Mouse (Mus musculus): ENCODE results near the gene Ttc39b. TPM values are rescaled to one million over a fixed set of nuclear protein-coding genes. Genes with fewer than 3 reads are reported as not detected.
A peak's percentile ranks its signal among the peaks of the same experiment; 100 is the strongest.

The Ttc39b gene
- polyA plus RNA-seq, 1 experiment from 2014 or later, result 2.1 TPM

- H3K4me1 ChIP-seq, result peaks cover 8% of the 10 kb centered on the region
- no peak for ATAC-seq (ENCODE audit: extremely low read depth, insufficient number of reproducible peaks, low FRiP score, low TSS enrichment)
- no peak overlapping the region for H3K4me3 ChIP-seq
- H3K9ac ChIP-seq, result no peak overlapping the region
- H3K9me3 ChIP-seq, result no peaks in the 10 kb centered on the region
- H3K36me3 ChIP-seq, result no peaks in the 10 kb centered on the region
- no peaks in the 10 kb centered on the region for H3K27me3 ChIP-seq (replicated peaks)
- WGBS, result 39% methylated on average over 5 of the region's 5 CpGs
- H3K4me2 ChIP-seq, result no peak overlapping the region
- H3K27ac ChIP-seq (replicated peaks), result no peak overlapping the region
These were observed 99.8 kb downstream of the Ttc39b start for GRCm38 (mm10) chr4:83224242-83224641.

GRCm38 (mm10) chr4:83223197-83223596, 100.9 kb downstream of the Ttc39b start:
- H3K9ac ChIP-seq, result no peak overlapping the region
- no peaks in the 10 kb centered on the region for H3K9me3 ChIP-seq
- no peaks in the 10 kb centered on the region for H3K36me3 ChIP-seq
- no peaks in the 10 kb centered on the region for H3K27me3 ChIP-seq (replicated peaks)
- no peaks in the 10 kb centered on the region for H3K4me1 ChIP-seq
- H3K27ac ChIP-seq (replicated peaks), result no peak overlapping the region
- no peak overlapping the region for H3K4me2 ChIP-seq
- no peak for ATAC-seq (ENCODE audit: extremely low read depth, insufficient number of reproducible peaks, low FRiP score, low TSS enrichment)
- WGBS, result 57% methylated on average over 5 of the region's 5 CpGs
- no peak overlapping the region for H3K4me3 ChIP-seq

GRCm38 (mm10) chr4:83220761-83221557, 103.1 kb downstream of the Ttc39b start:
- 0 out of 2 replicates have a peak, but pooled peaks cover 4% of the 10 kb centered on the region for H3K4me1 ChIP-seq
- H3K9ac ChIP-seq, result no peak overlapping the region
- no peaks in the 10 kb centered on the region for H3K27me3 ChIP-seq (replicated peaks)
- no peaks in the 10 kb centered on the region for H3K36me3 ChIP-seq
- no peak overlapping the region for H3K4me2 ChIP-seq
- ATAC-seq (ENCODE audit: extremely low read depth, insufficient number of reproducible peaks, low FRiP score, low TSS enrichment), result no peak
- no peak overlapping the region for H3K4me3 ChIP-seq
- H3K27ac ChIP-seq (replicated peaks), result no peak overlapping the region
- 78% methylated on average over 13 of the region's 13 CpGs for WGBS
- no peaks in the 10 kb centered on the region for H3K9me3 ChIP-seq

GRCm38 (mm10) chr4:83219253-83219652, 104.8 kb downstream of the Ttc39b start:
- WGBS, result 82% methylated on average over 5 of the region's 5 CpGs
- Histone ChIP-seq H3K36me3 (no peaks in the 10 kb centered on the region), H3K9me3 (no peaks in the 10 kb centered on the region), H3K4me2 (no peak overlapping the region), H3K27me3 (replicated peaks) (no peaks in the 10 kb centered on the region), H3K4me1 (peaks cover 20% of the 10 kb centered on the region), H3K27ac (replicated peaks) (no peak overlapping the region), H3K4me3 (no peak overlapping the region), H3K9ac (no peak overlapping the region)
- no peak for ATAC-seq (ENCODE audit: extremely low read depth, insufficient number of reproducible peaks, low FRiP score, low TSS enrichment)

- Histone ChIP-seq H3K36me3 (no peaks in the 10 kb centered on the region), H3K4me3 (no peak overlapping the region), H3K27ac (replicated peaks) (no peak overlapping the region), H3K4me2 (no peak overlapping the region), H3K9me3 (no peaks in the 10 kb centered on the region), H3K27me3 (replicated peaks) (no peaks in the 10 kb centered on the region), H3K4me1 (peaks cover 25% of the 10 kb centered on the region), H3K9ac (no peak overlapping the region)
- ATAC-seq (ENCODE audit: extremely low read depth, insufficient number of reproducible peaks, low FRiP score, low TSS enrichment), result no peak
- WGBS, result 82% methylated on average over 5 of the region's 5 CpGs
These were observed 106.9 kb downstream of the Ttc39b start for GRCm38 (mm10) chr4:83217128-83217527.

GRCm38 (mm10) chr4:83216381-83216780, 107.7 kb downstream of the Ttc39b start:
- H3K9me3 ChIP-seq, result no peaks in the 10 kb centered on the region
- no peaks in the 10 kb centered on the region for H3K27me3 ChIP-seq (replicated peaks)
- H3K4me3 ChIP-seq, result no peak overlapping the region
- no peak for ATAC-seq (ENCODE audit: extremely low read depth, insufficient number of reproducible peaks, low FRiP score, low TSS enrichment)
- no peaks in the 10 kb centered on the region for H3K36me3 ChIP-seq
- H3K4me2 ChIP-seq, result no peak overlapping the region
- H3K27ac ChIP-seq (replicated peaks), result no peak overlapping the region
- WGBS, result 65% methylated on average over 7 of the region's 7 CpGs
- H3K4me1 ChIP-seq, result peaks cover 25% of the 10 kb centered on the region
- no peak overlapping the region for H3K9ac ChIP-seq

GRCm38 (mm10) chr4:83215776-83216175, 108.3 kb downstream of the Ttc39b start:
- no peaks in the 10 kb centered on the region for H3K9me3 ChIP-seq
- H3K4me1 ChIP-seq, result peaks cover 25% of the 10 kb centered on the region
- no peak overlapping the region for H3K4me2 ChIP-seq
- no peaks in the 10 kb centered on the region for H3K27me3 ChIP-seq (replicated peaks)
- H3K27ac ChIP-seq (replicated peaks), result peak overlapping the region; percentile 45; the same call in 1 of the 2 replicates
- no peak overlapping the region for H3K4me3 ChIP-seq
- no peaks in the 10 kb centered on the region for H3K36me3 ChIP-seq
- 62% methylated on average over 1 of the region's 1 CpGs for WGBS
- ATAC-seq (ENCODE audit: extremely low read depth, insufficient number of reproducible peaks, low FRiP score, low TSS enrichment), result no peak
- no peak overlapping the region for H3K9ac ChIP-seq

- H3K27ac ChIP-seq (replicated peaks), result peak overlapping the region; percentile 45; the same call in 1 of the 2 replicates
- H3K4me3 ChIP-seq, result no peak overlapping the region
- H3K4me2 ChIP-seq, result peak overlapping the region; percentile 8; the same call in 1 of the 2 replicates
- H3K9ac ChIP-seq, result no peak overlapping the region
- ATAC-seq (ENCODE audit: extremely low read depth, insufficient number of reproducible peaks, low FRiP score, low TSS enrichment), result no peak
- peaks cover 25% of the 10 kb centered on the region for H3K4me1 ChIP-seq
- 41% methylated on average over 9 of the region's 9 CpGs for WGBS
- no peaks in the 10 kb centered on the region for H3K27me3 ChIP-seq (replicated peaks)
- no peaks in the 10 kb centered on the region for H3K36me3 ChIP-seq
- no peaks in the 10 kb centered on the region for H3K9me3 ChIP-seq
These were observed 109.1 kb downstream of the Ttc39b start for GRCm38 (mm10) chr4:83214822-83215558.

GRCm38 (mm10) chr4:83213752-83214151, 110.3 kb downstream of the Ttc39b start:
- no peak overlapping the region for H3K27ac ChIP-seq (replicated peaks)
- no peak for ATAC-seq (ENCODE audit: extremely low read depth, insufficient number of reproducible peaks, low FRiP score, low TSS enrichment)

GRCm38 (mm10) chr4:83211709-83212108, 112.3 kb downstream of the Ttc39b start:
- Histone ChIP-seq H3K27ac (replicated peaks) (no peak overlapping the region), H3K4me2 (peak overlapping the region; percentile 35; the same call in 1 of the 2 replicates), H3K4me1 (peaks cover 25% of the 10 kb centered on the region), H3K36me3 (no peaks in the 10 kb centered on the region), H3K9me3 (no peaks in the 10 kb centered on the region), H3K9ac (no peak overlapping the region), H3K27me3 (replicated peaks) (no peaks in the 10 kb centered on the region), H3K4me3 (no peak overlapping the region)
- 0 out of 2 replicates have a peak, but pooled peaks have one; percentile 51 for ATAC-seq (ENCODE audit: extremely low read depth, insufficient number of reproducible peaks, low FRiP score, low TSS enrichment)
- WGBS, result 48% methylated on average over 12 of the region's 12 CpGs

More at GRCm38 (mm10) chr4:83213752-83214151, 110.3 kb downstream of the Ttc39b start:
- WGBS, result 63% methylated on average over 6 of the region's 6 CpGs
- no peak overlapping the region for H3K9ac ChIP-seq
- H3K36me3 ChIP-seq, result no peaks in the 10 kb centered on the region
- H3K27me3 ChIP-seq (replicated peaks), result no peaks in the 10 kb centered on the region
- no peak overlapping the region for H3K4me2 ChIP-seq
- H3K9me3 ChIP-seq, result no peaks in the 10 kb centered on the region
- H3K4me3 ChIP-seq, result no peak overlapping the region
- H3K4me1 ChIP-seq, result peaks cover 25% of the 10 kb centered on the region

- 72% methylated on average over 6 of the region's 6 CpGs for WGBS
- H3K36me3 ChIP-seq, result no peaks in the 10 kb centered on the region
- H3K4me3 ChIP-seq, result no peak overlapping the region
- no peak overlapping the region for H3K27ac ChIP-seq (replicated peaks)
- no peaks in the 10 kb centered on the region for H3K9me3 ChIP-seq
- peaks cover 16% of the 10 kb centered on the region for H3K4me1 ChIP-seq
- no peaks in the 10 kb centered on the region for H3K27me3 ChIP-seq (replicated peaks)
- no peak overlapping the region for H3K4me2 ChIP-seq
- H3K9ac ChIP-seq, result no peak overlapping the region
- ATAC-seq (ENCODE audit: extremely low read depth, insufficient number of reproducible peaks, low FRiP score, low TSS enrichment), result no peak
These were observed 113.6 kb downstream of the Ttc39b start for GRCm38 (mm10) chr4:83210437-83210836.

Data from heart, embryonic 13.5 days (tissue).